Mouse (Mus musculus) heart, adult 8-10 months (tissue): ENCODE data around the gene Hspa13. TPM values are rescaled to one million over a fixed set of nuclear protein-coding genes. Genes with fewer than 3 reads are reported as not detected.

ENCODE experiments used
- DNase-seq: peaks from one replicate; pipeline ENCODE4 v3.0.0; 2022; ENCODE audit warnings: low spot score
- microRNA-seq: library from miRNA; unstranded; fragments of <30 nt; microRNA quantifications from one replicate; pipeline ENCODE4 v1.2.0, GENCODE M21; 2022
- total RNA-seq, 4 experiments: library from RNA; stranded (reverse); gene quantifications; 2 replicates each; pipeline ENCODE4 v1.2.4; 2022

The Hspa13 gene
- total RNA-seq, result 10 to 100 TPM; 13.0 to 15.2 (median 15.0) TPM

- DNase-seq, result peak; percentile 97
Measured at GRCm38 (mm10) chr16:75766388-75767249, at the start of gene Hspa13. Gene Hspa13, minus strand, starts transcription at chr16:75767104.

GRCm38 (mm10) chr16:75779271-75779670 is 12.4 kb upstream of the Hspa13 start:
- peak; percentile 19 for DNase-seq

- DNase-seq, result no peak
Measured at GRCm38 (mm10) chr16:75773222-75773621, 6.3 kb upstream of the Hspa13 start.

- peak; percentile 1 for DNase-seq
Measured at GRCm38 (mm10) chr16:75767250-75768002, 522 bp upstream of the Hspa13 start.

- no peak for DNase-seq
Measured at GRCm38 (mm10) chr16:75752876-75753275, 14.0 kb downstream of the Hspa13 start.

GRCm38 (mm10) chr16:75750103-75750502 is 16.8 kb downstream of the Hspa13 start:
- DNase-seq, result no peak

GRCm38 (mm10) chr16:75748926-75749325 is 18.0 kb downstream of the Hspa13 start:
- no peak for DNase-seq

- DNase-seq, result no peak
Measured at GRCm38 (mm10) chr16:75744014-75744413, 22.9 kb downstream of the Hspa13 start.

GRCm38 (mm10) chr16:75717405-75718173 is 49.3 kb downstream of the Hspa13 start:
- no peak for DNase-seq

GRCm38 (mm10) chr16:75696176-75696575 is 70.7 kb downstream of the Hspa13 start:
- peak; percentile 37 for DNase-seq

Small RNA genes lying within 50 kb of the gene (microRNA-seq; reads per million reads assigned to microRNA genes)
- gene Gm22923, result not detected

Other genes starting within 250 kb of the Hspa13 start
- gene Lipi, start 181.0 kb downstream of the Hspa13 start, total RNA-seq, result not detected
- under 1 TPM in 1 of 4 experiments, not detected in 3; 0.14 TPM for gene Rbm11, start 174.3 kb downstream of the Hspa13 start, total RNA-seq